Mouse (Mus musculus) embryo, embryonic 11 days (tissue): Measurements from ENCODE around the gene Speer4e.
"Not testable (repeated sequence)": the region's sequence is repeated elsewhere in the genome, so short reads cannot be mapped to it uniquely, and the experiment has no call there.

Experiments used
- DNase-seq: peaks from one replicate; pipeline ENCODE4 v3.0.0-alpha.2; 2015

Gene Speer4e

DNA sequence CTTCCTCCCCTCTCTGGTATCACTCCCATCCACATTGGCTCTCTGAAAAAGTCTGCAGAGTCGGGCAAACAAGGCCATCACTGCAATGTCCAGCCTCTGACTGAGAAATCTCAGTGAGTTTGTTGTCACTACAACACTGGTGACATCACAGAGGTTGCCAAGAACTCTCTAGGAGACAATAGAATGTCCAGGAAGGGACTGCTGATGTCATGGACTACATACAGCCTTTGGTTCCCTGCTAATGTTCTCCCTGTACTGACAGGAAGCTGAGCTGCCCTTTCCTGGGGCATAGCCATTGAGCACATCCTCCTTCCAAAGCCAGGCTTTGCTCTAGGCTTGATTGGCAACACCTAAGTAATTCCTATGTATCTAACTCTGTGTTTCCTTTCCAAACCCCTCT, at the start of gene Speer4e:
Gene Speer4e (minus strand): TSS at position 101 of the 400 bp plus-strand sequence.
- DNase-seq: not testable (repeated sequence)

- not testable (repeated sequence) for DNase-seq
Observed at GRCm38 (mm10) chr5:14986649-14987387, 48.6 kb upstream of the Speer4e start.

GRCm38 (mm10) chr5:14978835-14979234, 40.6 kb upstream of the Speer4e start, which contains the start of gene Gm10354:
Gm10354 (minus strand) TSS chr5:14978935.
- not testable (repeated sequence) for DNase-seq

GRCm38 (mm10) chr5:14977368-14977767, 39.1 kb upstream of the Speer4e start:
- not testable (repeated sequence) for DNase-seq

- DNase-seq: not testable (repeated sequence)
Observed at GRCm38 (mm10) chr5:14975294-14975693, 37.1 kb upstream of the Speer4e start.

- not testable (repeated sequence) for DNase-seq
Observed at GRCm38 (mm10) chr5:14972841-14973240, 34.6 kb upstream of the Speer4e start.

DNA sequence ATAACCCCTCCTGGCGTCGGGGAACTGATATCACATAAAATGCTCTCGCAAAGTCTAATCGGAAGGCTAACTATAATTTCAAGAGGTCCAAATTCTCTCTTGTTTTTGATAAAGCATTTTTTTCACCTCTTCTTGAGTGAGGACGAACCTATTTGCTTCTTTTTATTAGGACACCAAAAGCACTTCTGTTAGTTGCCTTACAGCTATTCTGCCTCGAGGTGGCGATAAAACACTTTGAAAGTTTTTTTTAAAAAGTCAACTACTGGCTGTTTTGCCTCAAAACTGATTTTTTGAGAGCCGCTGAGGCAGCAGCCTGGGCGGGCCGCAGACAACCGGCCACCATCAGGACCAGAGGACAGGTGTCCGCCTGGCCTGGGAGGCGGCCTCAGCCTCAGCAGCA, 25.6 kb upstream of the Speer4e start:
- DNase-seq: not testable (repeated sequence)

DNA sequence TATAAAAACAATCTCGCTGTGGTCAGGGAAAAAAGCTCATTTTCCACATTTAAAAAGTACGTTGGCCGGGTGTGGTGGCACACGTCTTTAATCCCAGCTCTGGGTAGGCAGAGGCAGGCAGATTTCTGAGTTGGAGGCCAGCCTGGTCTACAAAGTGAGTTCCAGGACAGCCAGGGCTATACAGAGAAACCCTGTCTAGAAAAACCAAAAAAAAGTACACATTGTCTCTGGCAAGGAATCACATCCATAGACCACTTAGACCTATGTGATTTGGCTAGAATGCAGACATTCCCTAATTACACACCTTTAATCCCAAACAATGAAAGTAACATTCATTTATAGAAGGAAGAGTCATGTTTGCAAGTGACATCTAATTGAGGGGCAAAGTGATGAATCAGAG, 23.3 kb upstream of the Speer4e start:
- DNase-seq: not testable (repeated sequence)

- DNase-seq: not testable (repeated sequence)
Observed at GRCm38 (mm10) chr5:14955928-14956706, 17.9 kb upstream of the Speer4e start.

DNA sequence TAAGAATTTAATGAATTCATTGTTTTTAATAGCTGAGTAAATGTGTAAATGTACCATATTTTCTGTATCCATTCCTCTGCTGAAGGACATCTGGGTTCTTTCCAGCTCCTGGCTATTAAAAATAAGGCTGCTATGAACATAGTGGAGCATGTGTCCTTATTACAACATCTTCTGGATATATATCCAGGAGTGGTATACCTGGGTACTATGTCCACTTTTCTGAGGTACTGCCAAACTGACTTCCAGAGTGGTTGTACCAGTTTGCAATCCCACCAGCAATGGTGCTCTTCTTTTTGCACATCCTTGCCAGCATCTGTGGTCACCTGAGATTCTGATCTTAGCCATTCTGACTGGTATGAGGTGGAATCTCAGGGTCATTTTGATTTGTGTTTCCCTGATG, 15.4 kb upstream of the Speer4e start:
- DNase-seq: not testable (repeated sequence)

GRCm38 (mm10) chr5:14952749-14953148, 14.5 kb upstream of the Speer4e start:
- DNase-seq: not testable (repeated sequence)

- DNase-seq: not testable (repeated sequence)
Observed at GRCm38 (mm10) chr5:14951822-14952221, 13.6 kb upstream of the Speer4e start.

GRCm38 (mm10) chr5:14947482-14948198, 9.4 kb upstream of the Speer4e start:
- not testable (repeated sequence) for DNase-seq

DNA sequence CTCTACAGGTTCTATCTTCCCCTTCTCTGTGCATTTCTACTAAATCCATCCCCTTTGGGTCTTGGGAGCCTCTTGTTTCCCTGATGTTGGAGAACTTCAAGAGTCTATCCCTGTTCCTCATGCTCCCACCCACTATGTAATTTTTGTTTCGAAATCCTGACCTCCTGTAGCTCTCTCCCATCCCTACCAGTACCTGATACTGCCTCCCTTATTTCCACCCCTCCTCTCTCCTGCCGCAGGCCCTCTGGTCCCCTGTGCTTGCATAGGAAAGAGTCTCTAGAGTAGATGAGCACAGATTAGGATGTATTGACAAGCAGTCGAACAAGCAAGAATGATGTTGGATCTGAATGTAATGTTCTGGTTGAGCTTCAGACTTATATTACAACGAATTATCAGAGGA, 7.3 kb upstream of the Speer4e start:
- DNase-seq: not testable (repeated sequence)

- DNase-seq: not testable (repeated sequence)
Observed at GRCm38 (mm10) chr5:14941043-14941442, 2.8 kb upstream of the Speer4e start.

GRCm38 (mm10) chr5:14933721-14934120, 4.5 kb downstream of the Speer4e start:
- not testable (repeated sequence) for DNase-seq

DNA sequence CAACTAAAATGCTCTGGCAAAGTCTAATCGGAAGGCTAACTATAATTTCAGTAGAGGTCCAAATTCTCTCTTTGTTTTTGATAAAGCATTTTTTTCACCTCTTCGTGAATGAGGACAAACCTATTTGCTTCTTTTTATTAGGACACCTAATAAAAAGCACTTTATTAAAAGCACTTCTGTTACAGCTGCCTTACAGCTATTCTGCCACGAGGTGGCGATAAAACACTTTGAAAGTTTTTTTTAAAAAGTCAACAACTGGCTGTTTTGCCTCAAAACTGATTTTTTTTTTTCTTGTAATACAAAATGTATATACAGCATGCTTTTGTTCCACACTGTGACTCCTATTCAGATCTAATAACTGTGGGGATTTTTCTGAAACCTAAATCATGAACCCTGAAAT, 11.2 kb downstream of the Speer4e start:
- DNase-seq: not testable (repeated sequence)

DNA sequence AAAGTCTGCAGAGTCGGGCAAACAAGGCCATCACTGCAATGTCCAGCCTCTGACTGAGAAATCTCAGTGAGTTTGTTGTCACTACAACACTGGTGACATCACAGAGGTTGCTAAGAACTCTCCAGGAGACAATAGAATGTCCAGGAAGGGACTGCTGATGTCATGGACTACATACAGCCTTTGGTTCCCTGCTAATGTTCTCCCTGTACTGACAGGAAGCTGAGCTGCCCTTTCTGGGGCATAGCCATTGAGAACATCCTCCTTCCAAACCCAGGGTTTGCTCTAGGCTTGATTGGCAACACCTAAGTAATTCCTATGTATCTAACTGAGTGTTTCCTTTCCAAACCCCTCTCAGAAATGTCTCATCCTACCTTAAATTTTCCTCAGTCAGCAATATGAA, 23.4 kb downstream of the Speer4e start, which contains the start of gene Gm9758:
Gene Gm9758 (minus strand): TSS at position 101 of the 400 bp plus-strand sequence.
- DNase-seq: not testable (repeated sequence)

GRCm38 (mm10) chr5:14914361-14914760, 23.9 kb downstream of the Speer4e start:
- DNase-seq: not testable (repeated sequence)

- not testable (repeated sequence) for DNase-seq
Observed at GRCm38 (mm10) chr5:14903539-14903938, 34.7 kb downstream of the Speer4e start.

DNA sequence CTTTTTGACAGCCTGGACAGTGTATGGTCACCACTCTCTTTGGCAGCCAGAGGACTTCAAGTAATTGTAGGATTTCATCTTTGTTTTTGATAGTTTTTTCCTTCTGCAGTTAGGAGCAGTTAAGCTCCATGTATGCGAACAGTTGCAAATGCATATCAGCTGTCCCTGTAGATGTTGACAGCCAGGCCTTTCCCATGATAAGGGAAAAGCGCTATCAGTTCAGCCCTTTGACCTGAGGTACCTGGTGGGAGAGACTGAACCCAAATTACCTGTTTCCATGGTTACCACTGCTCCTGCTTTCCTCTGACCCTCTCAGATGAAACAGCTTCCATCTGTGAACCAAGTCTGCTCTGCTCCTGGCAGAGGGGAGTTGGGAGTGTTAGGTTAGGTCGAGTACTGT, 46.0 kb downstream of the Speer4e start:
- no peak for DNase-seq

DNA sequence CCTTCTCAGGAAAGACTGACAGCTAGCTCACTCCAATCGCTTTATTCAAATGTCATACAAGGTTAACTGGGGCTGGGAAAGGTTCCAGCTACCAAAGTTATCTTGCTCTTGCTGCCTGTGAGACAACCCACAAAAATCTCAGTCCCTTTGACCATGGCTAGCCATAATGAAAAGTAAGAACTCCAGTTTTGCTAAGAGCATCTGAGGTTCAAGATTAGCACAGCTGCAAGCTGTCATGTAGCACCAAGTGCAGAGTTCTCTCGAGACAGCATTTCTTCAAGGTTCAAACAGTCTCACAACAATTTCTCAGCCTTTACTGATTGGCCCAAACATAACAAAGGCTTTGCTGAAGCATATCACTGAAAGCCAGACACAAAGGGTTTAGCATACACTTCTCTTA, 52.9 kb downstream of the Speer4e start:
- not testable (repeated sequence) for DNase-seq
